14 mouse cellular contexts compared by ENCODE assay signal in genomic region chr1:58993723-58994122, GRCm38 (mm10). TPM values are rescaled to one million over a fixed set of nuclear protein-coding genes. Genes with fewer than 3 reads are reported as not detected.
DNase-seq lines count a peak whose midpoint lies in the region; ATAC-seq and TF ChIP-seq lines count a peak whose summit lies in the region.
"Had no signal": no experiment of that assay in that cellular context is flagged by ENCODE, and none has a peak within 500 bp of the region (broad histone marks: within the 10 kb centered on the region; RNA-seq: fewer than 3 reads in every experiment).

No protein-coding gene starts in this region.

- peak; percentile 72 for TF ChIP-seq CTCF in layer of hippocampus, adult 2 months (conservative IDR thresholded peaks at IDR 0.05)

- no peak overlapping the region for H3K4me3 ChIP-seq in layer of hippocampus, adult 2 months
- H3K4me3 ChIP-seq: forebrain, embryonic 15.5 days; megakaryocyte, embryonic 14.5 days had no signal

- DNase-seq in cerebellum, postnatal 10 days: peak; percentile 18 to 25
- DNase-seq in layer of hippocampus, adult 2 months (ENCODE audit: low spot score in 2 of 2): no peak
- no peak for DNase-seq in layer of hippocampus, postnatal 36 days
- peak; percentile 12 to 27 for DNase-seq in B cell, adult 2 months
- DNase-seq in embryo, embryonic 11 days: peak; percentile 43
- DNase-seq in adrenal gland, postnatal 10 days: no peak
- DNase-seq in Muller cell, postnatal 12 days (ENCODE audit: inconsistent ontology term): no peak
- DNase-seq: gastrocnemius, postnatal 36 days; heart, postnatal 14 days; kidney, adult 8-10 months; right cerebral cortex, postnatal 4 days had no signal

- no peak for ATAC-seq in cerebellum, adult (ENCODE audit: insufficient number of reproducible peaks, low FRiP score, low TSS enrichment)
- ATAC-seq: forebrain, embryonic 15.5 days had no signal

- H3K27ac ChIP-seq in layer of hippocampus, adult 2 months: no peak overlapping the region
- H3K27ac ChIP-seq: forebrain, embryonic 15.5 days had no signal

RNA-seq across cellular contexts. Expression of gene Stradb, which starts 20.4 kb away (rescaled TPM):
- total RNA-seq in layer of hippocampus, adult 2 months (2021): 10 to 100 TPM; 37.2 to 44.4 TPM
- 10 to 100 TPM; 39.3 to 41.1 TPM for total RNA-seq in layer of hippocampus, postnatal 36 days (2021)
- total RNA-seq in adrenal gland, postnatal 10 days (2021): 10 to 100 TPM; 36.2 to 51.2 TPM

RNA-seq across cellular contexts. Expression of gene Trak2, which starts 20.5 kb away (rescaled TPM):
- total RNA-seq in layer of hippocampus, adult 2 months (2021): 100 to 1,000 TPM; 118 to 133 TPM
- 100 to 1,000 TPM; 167 to 173 TPM for total RNA-seq in layer of hippocampus, postnatal 36 days (2021)
- total RNA-seq in adrenal gland, postnatal 10 days (2021): 10 to 100 TPM; 38.9 to 54.9 TPM

Comparison
In these comparisons a context has a peak if more than half of its experiments do, and no peak if none do; other contexts are left out.
1. DNase-seq: peak in cerebellum, postnatal 10 days (2 of 2), B cell, adult 2 months (2 of 2) and embryo, embryonic 11 days (single experiment); none in layer of hippocampus, adult 2 months (0 of 2), layer of hippocampus, postnatal 36 days (0 of 2), adrenal gland, postnatal 10 days (single experiment) and Muller cell, postnatal 12 days (single experiment).